Mouse (Mus musculus) 416B (cell line): ENCODE measurements at regions not wholly inside any gene's neighbourhood (a gene's known extent, or its start where the extent isn't known, plus 50 kb on each side); places are given as distances from the start of the nearest gene placed in this dataset.
"Not testable (repeated sequence)": the region's sequence is repeated elsewhere in the genome, so short reads cannot be mapped to it uniquely, and the experiment has no call there.

Experiments used
- DNase-seq: peaks from one replicate; pipeline ENCODE4 v3.0.0; 2011; ENCODE audit warnings: low read depth

DNA sequence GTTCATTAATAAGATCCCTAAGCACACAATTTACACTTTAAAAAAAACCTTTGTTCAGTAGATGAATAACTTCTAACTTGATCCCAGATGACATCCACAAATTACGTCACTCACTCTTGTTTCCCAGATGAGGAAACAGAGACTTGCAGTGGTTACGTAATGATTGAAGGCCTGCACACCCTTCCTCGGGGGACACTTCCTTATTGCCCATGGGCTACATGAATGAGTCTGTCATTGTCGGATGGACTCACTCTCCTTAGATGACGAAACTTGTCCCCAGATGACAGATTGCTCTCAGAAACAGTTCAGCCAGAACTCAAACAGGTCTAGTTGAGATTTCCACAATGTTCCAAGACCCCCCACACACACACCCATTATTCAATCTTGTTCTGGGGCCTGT lies 111.4 kb upstream of the Dyrk2 start:
- DNase-seq, result peak; percentile 43

DNA sequence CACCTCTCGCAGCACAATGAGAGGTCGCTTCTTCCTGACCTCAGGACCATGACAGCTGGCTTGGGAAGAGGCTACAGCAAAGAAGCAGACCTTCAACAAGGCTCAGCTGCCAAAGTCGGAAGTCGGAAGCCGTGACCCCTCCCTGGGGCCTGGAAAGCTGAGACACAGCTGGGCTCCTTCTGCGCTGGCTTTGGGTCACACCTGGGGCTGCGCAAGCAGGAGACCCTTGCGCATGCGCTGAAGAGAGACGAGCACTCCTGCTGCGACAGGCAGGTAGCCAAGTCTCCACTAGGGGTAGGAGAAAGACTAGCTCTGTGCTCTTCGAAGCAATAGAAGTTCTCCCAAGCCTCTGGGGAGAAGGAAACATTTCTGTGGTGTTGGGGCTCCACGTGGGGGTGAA lies 109.3 kb upstream of the Dyrk2 start:
- DNase-seq, result no peak

DNA sequence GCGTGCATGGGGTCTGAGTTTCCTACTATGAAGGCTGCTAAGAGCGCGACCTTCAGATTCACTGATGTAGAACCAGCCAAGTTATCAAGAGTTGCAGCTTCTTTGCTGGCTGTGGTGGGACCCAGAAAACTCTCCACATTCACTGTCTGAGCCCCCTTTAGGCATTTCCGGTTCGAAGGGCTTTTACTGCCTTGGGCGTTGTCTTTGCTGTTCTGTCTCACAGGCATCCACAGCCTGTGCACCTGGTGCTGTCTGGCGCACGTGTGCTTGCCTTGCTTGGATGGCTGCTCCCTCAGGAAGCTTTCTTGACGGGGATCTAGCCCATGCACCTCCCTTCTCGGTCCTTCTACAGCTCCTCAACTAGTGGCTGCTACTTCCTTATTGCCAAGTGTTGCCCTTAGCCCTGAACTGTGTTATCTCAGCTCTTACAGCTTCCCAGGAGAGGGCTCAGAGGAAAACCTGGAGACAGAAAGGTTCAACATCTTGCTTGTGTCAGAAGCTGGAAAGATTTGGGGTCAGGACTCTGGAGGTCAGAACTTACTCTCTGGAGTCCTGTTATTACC lies 108.3 kb upstream of the Dyrk2 start:
- DNase-seq, result no peak

DNA sequence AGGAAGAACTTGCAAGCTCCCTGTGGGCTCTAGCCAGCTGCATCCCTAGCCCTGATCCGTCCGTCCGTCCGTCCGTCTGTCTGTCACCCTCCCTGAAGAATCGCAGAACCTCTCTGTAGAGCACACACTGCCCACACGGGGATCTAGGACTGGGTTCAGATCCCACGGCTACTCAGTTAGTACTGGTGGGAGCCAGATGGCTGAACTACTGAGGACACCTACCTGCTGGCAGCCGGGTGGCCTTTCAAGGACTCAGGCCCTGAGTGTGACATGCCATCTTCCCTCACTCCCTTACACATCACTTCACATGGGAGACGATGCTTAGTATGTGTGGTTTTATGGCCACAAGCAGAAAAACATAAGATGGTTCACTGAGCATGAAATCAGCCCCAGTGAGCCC lies 106.4 kb upstream of the Dyrk2 start:
- DNase-seq, result no peak

DNA sequence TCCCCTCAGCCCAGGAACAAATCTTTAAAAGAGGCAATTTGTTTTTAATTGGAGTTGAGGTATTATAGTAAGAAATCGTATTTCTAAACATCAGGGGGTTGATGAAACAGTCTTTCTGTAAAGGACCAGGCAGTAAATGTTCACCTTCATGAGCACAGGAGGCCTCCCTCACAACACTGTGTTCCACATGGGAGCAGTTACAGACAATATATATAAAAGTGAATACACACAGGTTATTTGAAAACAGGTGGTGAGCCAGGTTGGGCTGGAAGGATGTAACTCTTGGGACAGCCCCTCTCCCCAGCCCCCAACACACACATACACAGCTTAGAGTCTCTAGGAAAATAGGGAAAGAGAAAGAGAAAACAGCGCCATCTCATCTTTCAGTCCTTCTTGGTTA lies 105.8 kb upstream of the Dyrk2 start:
- DNase-seq, result no peak

DNA sequence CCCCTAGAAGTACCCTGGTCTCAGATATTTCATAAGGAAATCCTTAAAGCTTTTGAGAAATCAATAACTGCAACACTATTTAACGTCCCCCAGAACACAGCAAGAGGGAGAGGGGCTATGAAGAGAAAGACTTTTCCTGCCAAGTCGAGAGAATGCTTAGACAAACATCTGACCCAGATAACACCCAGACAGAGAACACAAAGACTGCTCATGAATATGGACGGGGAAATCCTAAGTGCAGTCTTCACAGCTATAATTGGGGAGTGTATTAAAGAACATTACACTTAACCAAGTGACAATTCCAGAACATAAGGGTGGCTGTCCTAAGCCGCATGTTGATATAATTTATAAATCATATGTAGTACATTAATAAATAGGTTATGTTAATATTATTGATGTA lies 103.3 kb upstream of the Dyrk2 start:
- no peak for DNase-seq

DNA sequence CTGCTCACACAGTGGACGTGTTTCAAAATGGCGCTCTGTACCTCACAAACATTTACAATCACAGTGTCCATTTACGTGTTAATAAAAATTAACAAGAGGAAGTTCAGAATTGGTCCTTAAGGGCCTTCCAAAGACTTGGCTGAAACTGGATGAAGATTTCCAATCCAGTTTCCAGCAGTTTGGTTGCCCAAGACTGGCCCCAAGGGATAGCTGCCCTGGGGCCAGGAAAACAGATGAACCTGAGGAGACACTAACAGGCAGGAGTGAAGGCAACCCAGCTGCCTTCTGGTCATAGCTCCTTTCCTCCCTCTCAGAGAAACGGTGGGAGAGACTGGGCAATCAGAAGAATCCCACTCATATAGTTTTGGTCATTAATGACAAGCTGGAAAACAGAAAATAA lies 102.6 kb upstream of the Dyrk2 start:
- DNase-seq, result no peak

DNA sequence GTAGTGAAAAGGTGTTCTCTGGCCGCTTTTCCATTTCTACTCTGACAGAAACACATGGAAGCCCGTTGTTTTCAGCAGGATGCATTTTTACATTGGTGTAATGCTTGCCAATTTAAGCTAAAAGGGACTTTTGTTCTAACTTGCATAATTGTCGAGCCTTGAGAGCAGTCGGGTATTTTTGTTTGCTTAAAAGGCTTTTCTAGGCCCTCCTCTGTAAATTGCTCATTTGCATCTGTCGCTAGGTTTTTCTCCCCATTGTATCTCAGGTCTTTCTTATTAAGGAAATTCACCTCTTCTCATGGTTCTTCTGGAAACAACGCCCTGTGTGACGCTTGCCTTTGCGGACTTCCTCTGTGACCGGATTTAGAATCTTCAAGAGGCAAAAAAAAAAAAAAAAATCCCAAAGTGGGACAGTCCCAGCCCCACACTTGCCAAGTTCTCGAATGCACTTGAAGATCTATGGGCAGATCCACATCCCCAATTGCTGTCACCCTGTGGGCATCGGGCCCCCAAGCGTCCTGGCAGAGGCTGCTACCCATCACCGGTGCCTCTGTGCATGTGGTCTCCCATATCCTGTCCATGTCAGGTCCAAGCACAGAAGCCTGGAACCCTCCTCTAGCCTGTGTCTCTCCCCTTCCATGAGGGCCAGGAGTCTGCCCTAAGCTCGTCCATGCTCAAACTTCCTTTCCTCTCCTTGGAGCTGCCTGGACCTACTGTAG lies 100.6 kb upstream of the Dyrk2 start:
- no peak for DNase-seq

DNA sequence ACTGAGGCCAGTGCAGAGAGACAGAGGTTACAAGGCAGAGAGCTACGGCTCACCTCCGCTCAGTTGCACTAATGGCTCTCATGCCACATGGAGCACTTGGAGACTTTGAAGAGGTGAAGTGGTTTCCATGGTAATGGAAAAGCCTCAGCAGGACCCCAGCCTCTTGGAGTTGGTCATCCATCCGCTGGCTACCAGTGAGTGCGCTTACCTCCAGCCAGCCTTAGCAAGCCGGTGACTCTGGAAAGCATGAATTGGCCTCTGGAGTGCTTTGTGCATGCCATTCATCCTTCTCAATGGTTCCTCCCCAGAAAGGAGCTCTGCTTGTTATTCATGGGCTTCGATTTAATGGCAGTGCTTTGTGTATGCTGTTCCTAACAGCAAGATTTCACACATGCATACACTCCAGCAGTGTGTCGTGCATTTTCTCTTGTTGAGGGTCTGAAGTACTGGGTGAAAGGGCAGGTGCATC lies 91.7 kb upstream of the Dyrk2 start:
- no peak for DNase-seq

DNA sequence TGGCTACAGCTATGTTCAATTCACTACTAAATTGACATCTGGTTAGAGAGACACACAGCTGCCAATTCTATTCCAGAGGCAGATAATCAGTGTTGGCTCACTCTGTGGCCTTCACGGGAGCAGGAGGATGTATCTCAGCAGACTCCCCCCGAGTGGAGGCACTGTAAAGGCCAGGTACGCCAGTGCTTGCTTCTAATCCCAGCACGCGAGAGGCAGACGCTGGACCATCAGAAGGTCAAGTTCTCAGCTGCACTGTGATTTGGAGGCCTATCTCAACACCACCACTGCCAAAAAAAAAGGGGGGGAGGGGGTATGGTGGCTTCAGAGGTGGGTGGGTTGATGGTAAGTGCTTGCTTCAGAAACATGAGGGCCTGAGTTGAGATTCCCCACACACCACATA lies 90.1 kb upstream of the Dyrk2 start:
- no peak for DNase-seq

DNA sequence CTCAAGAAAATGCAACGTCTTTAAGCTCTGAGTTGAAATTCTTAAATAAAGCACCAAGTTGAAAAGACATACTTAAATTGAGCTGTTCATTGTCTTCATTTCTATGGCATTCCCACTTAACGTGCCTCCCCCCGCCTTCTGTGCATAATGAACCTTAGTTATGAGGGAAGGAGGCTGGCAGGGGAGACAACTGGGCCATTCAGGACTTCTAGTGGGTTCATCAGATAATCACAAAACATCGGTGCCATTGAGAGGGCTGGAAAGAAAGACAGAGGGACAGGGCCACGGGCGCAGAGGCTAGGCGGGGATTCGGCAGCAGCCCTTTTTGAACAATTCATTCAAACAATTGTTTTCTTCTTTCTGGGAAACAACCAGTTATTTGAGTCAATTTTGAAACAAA lies 89.6 kb upstream of the Dyrk2 start:
- DNase-seq, result no peak

DNA sequence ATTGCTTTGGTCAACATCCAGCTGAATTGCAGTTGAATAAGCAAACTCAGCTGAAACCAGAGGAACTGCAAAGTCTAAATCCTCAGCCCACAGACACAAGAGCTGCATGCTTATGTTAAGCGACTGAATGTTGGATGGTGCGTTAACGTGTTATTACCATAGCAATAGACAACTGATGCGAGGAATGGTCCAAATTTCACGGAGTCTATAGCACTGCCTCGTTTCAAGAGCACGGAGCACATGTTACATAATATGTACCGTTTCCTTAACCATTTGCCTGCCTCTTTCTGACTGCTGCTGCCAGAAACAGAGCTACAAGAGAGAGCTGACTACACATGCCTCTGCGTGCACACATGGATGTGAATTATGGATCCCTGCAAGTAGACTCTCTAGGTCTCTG lies 86.3 kb upstream of the Dyrk2 start:
- no peak for DNase-seq

DNA sequence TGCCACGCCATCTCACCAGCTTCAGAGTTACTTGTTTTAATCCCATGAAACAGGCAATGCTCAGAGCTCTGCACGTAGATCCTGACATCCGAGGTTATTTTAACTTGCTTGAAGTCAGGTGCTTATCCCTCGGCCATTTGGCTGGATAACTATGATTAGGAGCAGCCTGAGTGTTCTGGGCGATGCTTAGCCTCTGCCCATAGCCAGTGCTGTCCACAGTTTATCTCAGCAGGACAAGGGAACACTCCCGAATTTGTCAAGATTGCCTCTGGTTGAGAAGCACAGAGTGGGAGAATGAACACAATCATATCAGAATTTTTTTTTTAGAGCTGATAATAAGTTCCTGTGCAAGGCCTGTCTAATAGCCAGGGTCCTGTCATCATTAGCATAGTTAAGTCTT lies 83.4 kb upstream of the Dyrk2 start:
- no peak for DNase-seq

DNA sequence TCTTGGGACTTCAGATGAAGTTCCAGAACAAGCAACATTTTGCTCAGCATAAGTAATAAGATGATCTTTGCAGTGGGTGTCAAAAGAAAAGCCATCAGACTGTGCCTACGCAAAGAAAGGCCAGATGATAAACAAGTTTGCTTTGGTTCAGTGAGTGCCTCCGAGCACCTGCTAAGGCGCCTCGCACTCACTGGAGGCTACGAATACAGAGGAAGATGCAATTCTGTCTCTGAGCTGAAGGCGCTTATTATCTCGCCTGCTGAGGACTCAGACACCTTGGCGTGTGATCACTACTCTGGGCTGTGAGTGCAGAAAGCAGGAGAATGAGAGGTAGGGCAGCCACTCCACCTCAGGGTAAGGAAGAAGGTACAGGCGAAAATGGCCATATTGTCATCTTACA lies 82.7 kb upstream of the Dyrk2 start:
- DNase-seq, result no peak

DNA sequence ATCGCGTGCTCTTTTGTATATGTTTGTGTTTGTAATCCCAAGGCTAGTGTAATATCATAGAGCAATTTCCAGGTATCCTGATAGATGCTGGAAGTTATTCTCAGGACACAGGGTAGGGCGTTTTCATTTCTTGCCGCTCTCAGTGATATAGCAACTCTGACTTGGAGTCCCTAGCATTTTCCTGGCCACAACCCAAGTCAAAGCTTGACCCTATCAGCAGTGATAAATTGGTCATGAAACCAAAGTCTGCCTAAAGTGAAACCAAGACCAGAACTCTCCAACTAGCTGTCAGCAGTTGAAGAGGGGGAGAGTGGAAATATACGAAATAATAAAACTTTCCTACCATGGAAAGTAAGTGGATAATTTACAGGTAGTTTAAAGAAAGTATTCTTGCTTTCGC lies 77.7 kb upstream of the Dyrk2 start:
- peak; percentile 14 for DNase-seq

DNA sequence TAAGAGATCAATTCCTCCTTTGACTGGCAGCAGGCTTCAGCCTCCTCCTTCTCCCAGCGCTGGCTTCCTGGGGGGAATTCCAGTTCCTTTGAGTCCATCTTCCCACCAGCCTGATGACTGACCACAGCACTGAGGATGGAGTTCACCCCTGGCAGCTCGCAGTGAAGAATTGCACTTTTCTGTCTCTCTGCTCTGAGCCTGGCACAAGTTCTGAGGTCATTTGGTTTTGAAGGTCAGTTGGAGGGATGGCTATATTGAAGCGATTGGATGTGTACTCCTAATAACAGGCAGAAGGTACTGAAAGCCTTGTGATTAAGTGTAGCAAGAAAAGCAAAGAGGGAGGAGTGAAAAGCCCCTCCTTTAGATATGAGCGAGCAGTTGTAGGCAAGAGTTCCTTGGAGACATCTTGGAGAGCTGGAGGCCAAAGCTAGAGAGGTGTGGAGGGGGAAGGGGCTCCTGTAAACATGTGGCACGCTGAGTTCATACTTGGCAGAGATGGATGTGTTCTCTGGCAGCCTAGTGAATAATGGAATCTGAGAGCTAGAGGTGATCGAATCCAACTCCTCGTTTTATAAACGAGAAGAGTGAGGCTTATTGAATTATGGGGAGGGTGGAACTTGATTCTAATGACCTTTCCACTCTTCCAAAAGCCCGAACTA lies 77.1 kb upstream of the Dyrk2 start:
- DNase-seq, result no peak

DNA sequence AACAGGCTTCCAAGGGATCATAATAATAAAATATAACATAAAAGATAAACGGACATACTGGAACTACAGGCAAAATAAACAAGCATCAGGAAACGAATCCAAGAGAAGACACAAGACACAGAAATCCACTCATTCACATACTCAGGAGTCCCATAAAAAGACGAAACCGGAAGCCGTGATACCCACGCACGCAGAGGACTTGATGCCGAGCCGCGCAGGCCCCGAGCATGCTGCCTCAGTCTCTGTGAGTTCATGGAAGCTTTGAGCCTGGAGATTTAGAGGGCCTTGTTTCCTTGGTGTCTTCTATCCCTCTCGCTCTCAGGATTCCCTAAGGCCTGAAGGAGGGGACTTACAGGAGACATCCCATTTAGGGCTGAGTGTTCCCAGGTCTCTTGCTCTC lies 57.3 kb upstream of the Dyrk2 start:
- DNase-seq, result no peak

DNA sequence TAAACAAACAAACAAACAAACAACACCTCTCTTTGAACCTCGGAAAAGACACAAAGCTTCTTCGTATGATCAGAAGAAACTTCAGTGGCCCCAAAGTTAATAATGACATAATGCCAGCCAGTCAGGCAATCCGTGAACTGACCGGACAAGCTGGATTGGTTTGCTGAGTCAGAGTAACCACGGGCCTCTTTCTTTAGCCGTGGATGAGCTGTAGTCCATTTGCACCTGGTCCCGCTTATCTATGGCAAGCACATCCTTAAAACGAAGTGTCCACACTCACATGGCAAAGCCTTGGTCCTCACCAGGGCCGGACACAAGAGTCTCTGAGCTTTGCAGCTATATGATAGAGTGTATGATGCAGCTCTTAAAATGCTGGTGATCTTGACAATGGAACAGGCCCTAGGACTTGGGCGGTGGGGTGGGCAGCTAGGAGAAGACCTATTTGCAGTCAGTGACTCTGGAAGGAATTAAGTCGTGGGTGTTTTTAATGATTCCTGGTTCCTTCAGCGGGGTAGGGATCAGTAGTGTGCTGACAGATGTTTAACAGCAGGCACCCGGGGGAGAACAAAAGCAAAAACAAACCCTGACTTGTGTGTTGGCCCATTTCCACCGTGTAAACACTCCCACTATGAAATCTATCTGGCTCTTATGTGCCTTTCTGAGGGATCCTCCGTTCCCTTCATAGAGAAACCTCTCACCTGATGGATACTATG lies 53.6 kb upstream of the Dyrk2 start:
- DNase-seq, result no peak

DNA sequence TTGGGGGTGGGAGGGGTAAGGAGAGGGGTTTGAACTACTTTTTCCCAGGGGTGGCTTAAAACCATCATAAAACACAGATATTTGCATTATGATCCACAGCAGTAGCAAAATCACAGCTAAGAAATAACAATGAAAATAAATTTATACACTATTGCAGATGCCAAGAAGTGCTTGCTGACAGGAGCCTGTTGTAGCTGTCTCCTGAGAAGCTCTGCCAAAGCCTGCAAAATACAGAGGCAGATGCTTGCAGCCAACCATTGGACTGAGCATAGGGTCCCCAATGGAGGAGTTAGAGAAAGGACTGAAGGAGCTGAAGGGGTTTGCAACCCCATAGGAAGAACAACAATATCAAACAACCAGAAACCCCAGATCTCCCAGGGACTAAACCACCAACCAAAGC lies 52.1 kb upstream of the Dyrk2 start:
- not testable (repeated sequence) for DNase-seq
